Mouse (Mus musculus) monocyte, adult 5-6 weeks (primary cell): ENCODE data around the gene Urm1. TPM values are rescaled to one million over a fixed set of nuclear protein-coding genes. Genes with fewer than 3 reads are reported as not detected.
A peak's percentile ranks its signal among the peaks of the same experiment; 100 is the strongest.

ENCODE experiments used
- ATAC-seq: fragments of 153-309, 156-312 bp; replicated peaks from 2 replicates; pipeline ENCODE4 v1.8.0; 2017; ENCODE audit warnings: mild to moderate bottlenecking; ENCODE audit not compliant: low TSS enrichment, insufficient number of reproducible peaks, severe bottlenecking, poor library complexity, low FRiP score
- total RNA-seq: library from RNA; stranded (forward); fragments of 200-1000, 200-491, 200-594 nt; gene quantifications from 3 replicates; pipeline ENCODE4 v1.2.3, GENCODE M21; 2017

Urm1 gene
- total RNA-seq, 1 experiment from 2014 or later = 26.9 TPM

GRCm38 (mm10) chr2:29826318-29826925 is 6.5 kb downstream of the Urm1 start:
- no peak for ATAC-seq

- peak; percentile 99 for ATAC-seq
Measured at GRCm38 (mm10) chr2:29826926-29827708, 7.2 kb downstream of the Urm1 start.

- peak; percentile 28; the same call in 1 of the 2 replicates for ATAC-seq
Measured at GRCm38 (mm10) chr2:29827709-29828024, 7.8 kb downstream of the Urm1 start.

- no peak for ATAC-seq
Measured at GRCm38 (mm10) chr2:29831106-29831505, 11.2 kb downstream of the Urm1 start.

GRCm38 (mm10) chr2:29833796-29834195 is 13.9 kb downstream of the Urm1 start:
- ATAC-seq = no peak

DNA sequence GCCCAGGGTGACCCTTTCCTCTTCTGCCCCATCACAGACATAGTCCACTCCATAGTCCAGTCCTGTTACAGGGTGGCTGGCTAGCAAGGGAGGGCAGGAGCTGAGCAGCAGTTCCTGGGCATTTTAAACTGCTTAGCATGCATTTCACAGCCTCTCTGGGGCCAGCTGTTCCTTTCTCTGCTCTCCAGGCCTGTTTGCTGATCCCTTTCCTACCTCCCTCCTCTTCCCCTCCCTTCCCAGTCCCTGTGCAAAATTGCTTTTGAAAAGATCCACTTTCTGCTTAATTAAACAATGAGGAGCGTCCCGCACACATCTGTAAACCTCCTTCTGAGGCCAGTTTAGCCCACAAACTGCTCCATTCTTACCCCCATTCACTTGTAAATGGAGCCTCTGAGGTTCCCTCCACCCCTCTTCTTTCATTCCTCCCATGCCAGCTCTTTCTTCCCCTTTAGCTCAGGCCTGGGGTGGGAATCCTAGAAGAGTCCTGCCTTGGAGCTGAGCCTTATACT is 15.6 kb downstream of the Urm1 start:
- ATAC-seq = no peak

DNA sequence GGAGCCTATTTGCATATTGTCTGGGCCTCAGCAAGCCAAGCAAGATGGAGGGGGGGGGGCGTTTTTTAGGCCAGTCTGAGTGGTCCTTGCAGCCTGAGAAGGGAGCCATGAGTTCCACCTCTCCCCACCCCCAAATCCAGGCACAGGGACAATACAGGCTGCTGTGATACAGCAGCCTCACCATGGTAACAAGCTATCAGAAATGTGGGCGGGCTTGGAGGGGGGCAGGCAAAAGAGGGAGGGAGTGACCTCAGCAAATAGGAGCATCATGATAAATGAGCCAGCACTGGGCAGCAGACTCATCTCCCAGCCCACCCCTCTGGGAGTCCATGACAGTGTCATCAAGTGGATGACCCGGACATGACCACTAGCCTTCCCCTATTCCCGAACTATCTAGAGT is 19.6 kb downstream of the Urm1 start:
- ATAC-seq = no peak

- ATAC-seq = no peak
Measured at GRCm38 (mm10) chr2:29843231-29844105, 23.6 kb downstream of the Urm1 start.

- ATAC-seq = no peak
Measured at GRCm38 (mm10) chr2:29844115-29844514, 24.2 kb downstream of the Urm1 start.

DNA sequence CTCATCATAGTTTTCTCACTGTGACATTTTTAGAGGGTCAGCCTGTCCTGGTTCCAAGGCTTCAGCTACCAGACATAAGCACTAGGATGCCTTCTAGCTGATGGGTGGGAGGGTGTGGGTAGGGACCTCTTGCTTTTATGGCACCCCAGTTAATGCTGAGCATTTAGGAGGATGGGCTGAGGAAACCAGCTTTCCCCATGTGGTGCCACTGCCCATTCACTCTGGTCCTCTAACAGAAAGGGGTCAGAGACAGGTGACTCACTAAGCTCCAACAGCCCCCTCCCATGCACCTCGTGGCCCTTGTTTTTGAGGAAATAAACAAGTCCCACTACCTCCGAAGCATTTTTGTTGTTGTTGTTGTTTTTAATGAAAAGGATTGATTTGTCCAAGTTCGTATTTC is 24.8 kb downstream of the Urm1 start:
- no peak for ATAC-seq

DNA sequence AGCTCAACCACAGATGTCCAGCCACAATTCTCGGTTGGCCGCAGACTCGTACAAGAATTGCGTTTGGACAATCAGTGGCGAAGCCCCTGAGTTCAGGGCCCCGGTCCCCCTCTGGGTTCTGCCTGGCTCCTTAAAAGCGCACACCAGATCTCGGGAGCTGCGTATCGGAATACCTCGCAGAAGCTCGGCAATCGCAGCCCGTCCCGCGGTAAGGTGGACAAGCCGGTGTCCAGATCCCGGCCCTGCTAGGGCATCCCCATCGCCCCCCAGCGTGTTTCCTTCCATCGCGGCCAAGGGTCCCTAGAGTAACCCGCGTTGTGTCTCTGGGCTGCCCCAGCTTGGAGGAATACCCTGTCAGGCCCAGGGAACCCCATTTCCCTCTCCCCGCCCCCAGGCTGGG is 25.8 kb downstream of the Urm1 start:
- no peak for ATAC-seq

GRCm38 (mm10) chr2:29846061-29846853 is 26.4 kb downstream of the Urm1 start:
- ATAC-seq = no peak

DNA sequence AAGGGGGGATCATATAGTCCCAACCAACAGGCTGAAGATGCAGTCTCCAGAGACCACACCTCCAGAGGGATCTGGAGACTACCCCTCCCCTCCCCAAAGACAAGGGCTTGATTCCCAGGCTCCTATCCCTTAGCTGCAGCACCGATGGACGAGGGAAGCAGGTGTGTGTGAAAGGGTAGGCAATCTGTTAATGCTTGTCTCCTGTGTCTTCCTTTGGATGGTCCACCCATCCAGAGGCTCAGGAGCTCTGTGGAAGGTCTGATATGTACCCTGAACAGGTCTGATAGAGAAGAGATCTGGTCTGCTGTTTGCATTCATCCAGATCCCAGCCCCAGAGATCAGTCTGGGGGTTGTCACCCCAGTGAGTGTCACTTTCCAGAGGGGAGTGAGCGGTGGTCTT is 27.0 kb downstream of the Urm1 start:
- ATAC-seq = no peak

DNA sequence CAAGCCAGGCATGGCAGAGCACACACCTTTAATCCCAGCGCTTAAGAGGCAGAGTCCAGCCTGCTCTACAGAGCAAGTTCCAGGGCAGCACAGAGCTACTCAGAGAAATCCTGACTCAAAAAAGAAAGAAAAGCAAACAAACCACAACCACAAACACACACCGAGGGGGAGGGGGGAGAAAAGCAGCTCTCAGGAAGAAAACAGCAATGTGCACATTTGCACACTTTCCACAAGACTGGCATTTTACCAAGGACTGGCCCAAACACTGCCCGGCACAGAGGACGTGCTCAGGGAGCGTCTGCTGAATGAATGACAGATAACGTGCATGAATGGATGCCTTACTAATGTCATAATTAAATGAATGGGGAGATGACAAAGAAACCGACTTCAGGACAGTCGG is 29.2 kb downstream of the Urm1 start:
- ATAC-seq = no peak

DNA sequence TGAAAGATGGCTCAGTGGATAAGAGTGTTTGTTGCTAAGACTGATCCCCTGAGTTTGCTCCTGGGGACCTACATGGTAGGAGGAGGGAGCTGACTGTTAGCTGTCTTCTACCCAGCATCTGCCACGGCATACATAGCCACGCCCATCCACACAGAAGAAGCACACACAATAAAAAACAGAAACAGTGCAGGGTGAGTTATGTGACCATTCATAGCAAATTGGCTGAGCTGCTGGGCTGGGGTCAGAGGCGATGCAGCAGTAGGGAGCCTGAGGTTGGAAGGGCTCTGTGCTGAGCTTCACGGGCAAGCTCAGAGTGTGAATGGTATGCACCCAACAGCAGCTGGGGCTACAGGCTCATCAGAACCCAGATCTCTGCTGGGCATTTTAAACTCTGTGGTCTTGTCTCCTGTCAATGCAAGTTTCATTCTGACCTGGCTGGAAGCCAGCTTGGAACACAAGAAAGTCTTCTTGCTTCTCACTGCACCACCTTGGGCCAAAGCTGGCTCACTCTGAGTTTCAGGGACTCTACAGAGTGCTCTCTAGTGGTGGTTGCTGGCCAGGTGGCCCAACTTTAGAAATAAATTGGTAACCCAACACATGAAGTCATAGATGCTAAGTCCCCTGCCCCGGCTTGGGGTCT is 30.1 kb downstream of the Urm1 start:
- no peak for ATAC-seq

GRCm38 (mm10) chr2:29852957-29853485 is 33.1 kb downstream of the Urm1 start:
- no peak for ATAC-seq

DNA sequence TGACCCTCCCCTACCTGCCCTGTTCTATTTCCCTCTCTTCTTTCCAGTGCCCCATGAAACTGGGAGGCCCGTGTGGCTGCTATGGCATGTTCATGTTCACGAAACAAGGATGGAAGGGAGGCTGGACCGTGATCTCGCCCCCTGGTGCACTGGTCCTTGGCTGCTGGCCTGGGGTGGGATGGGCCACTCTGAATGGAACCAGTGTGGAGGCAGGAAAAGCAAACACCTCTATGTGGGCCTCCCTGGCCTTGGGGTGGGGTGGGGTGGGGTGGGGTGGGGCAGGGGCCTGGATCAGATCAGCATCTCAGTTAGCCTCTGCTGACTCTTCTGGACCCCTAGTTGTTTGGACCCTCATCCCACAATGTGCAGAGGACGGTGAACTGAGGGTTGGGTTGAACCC is 33.9 kb downstream of the Urm1 start:
- ATAC-seq = no peak

GRCm38 (mm10) chr2:29855585-29856210 is 35.8 kb downstream of the Urm1 start:
- ATAC-seq = no peak
